Mouse (Mus musculus): Measurements from ENCODE around the gene B3gat1.

- no peak for TF ChIP-seq POLR2A (IDR thresholded peaks at IDR 0.05; ENCODE audit: insufficient read length, low read depth)
- no peak for TF ChIP-seq TCF12 (IDR thresholded peaks at IDR 0.05; ENCODE audit: insufficient read depth, poor library complexity, severe bottlenecking)
Observed at GRCm38 (mm10) chr9:26737116-26737515, 3.6 kb downstream of the B3gat1 start.

Measured in myocyte (in vitro differentiated cells).